Mouse (Mus musculus) CH12.LX (cell line): ENCODE measurements at regions not wholly inside any gene's neighbourhood (a gene's known extent, or its start where the extent isn't known, plus 50 kb on each side); places are given as distances from the start of the nearest gene placed in this dataset.

Source experiments
- CTCF ChIP-seq, 2 experiments: IDR thresholded peaks in 1 of 2; conservative IDR thresholded peaks in 1 of 2; 2 replicates each; pipeline ENCODE4 v1.5.1; 2011 to 2012; ENCODE audit warnings: low read depth in 2 of 2, low read length in 2 of 2, improper control_type of control experiment in 1 of 2, inconsistent platforms in 1 of 2, mild to moderate bottlenecking in 1 of 2, moderate library complexity in 1 of 2
- ETS1 ChIP-seq: conservative IDR thresholded peaks from 2 replicates; pipeline ENCODE4 v1.6.1; 2012; ENCODE audit warnings: low read depth, mild to moderate bottlenecking, inconsistent platforms, low read length, improper control_type of control experiment, moderate library complexity
- PAX5 ChIP-seq: IDR thresholded peaks from 2 replicates; pipeline ENCODE4 v1.6.1; 2012; ENCODE audit warnings: low read length, inconsistent platforms, mixed read lengths
- SIN3A ChIP-seq: IDR thresholded peaks from 2 replicates; pipeline ENCODE4 v1.6.1; 2012; ENCODE audit warnings: low read length, improper control_type of control experiment, inconsistent platforms
- TCF12 ChIP-seq: IDR thresholded peaks from 2 replicates; pipeline ENCODE4 v1.6.1; 2014; ENCODE audit warnings: low read depth, mild to moderate bottlenecking, inconsistent platforms, low read length, improper control_type of control experiment
- UBTF ChIP-seq: IDR thresholded peaks from 2 replicates; pipeline ENCODE4 v1.6.1; 2012; ENCODE audit warnings: low read depth, mild to moderate bottlenecking, inconsistent platforms, low read length, improper control_type of control experiment, moderate library complexity

DNA sequence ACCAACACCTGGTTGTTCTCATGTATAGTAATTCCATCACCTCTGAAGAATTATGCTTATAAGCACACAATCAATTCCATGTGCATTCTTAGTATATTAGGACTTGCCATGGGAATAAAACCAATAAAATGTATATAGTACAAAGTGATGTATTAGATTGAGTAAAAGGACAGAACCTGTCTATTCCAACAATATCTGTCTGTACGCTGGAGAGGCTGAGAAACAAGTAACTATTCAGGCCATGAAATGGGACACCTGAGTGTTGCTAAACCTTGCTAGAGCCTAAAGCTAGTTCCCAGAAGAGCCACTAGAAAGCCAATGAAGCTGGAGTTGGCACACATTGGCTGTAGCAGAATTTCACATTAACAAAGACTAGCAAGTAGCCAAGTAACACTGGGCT, 989.8 kb downstream of the Diaph3 start:
- TF ChIP-seq ETS1 (no peak), UBTF (no peak), SIN3A (no peak), TCF12 (no peak), PAX5 (no peak), CTCF (conservative IDR thresholded peaks at IDR 0.05 in 1 of 2, IDR thresholded peaks at IDR 0.05 in 1 of 2; ENCODE audit: low read depth in 2 of 2, low read length in 2 of 2) (no peak)
